Mouse (Mus musculus): ENCODE measurements around the gene Pde6g. TPM values are rescaled to one million over a fixed set of nuclear protein-coding genes. Genes with fewer than 3 reads are reported as not detected.

Pde6g gene
- total RNA-seq, 1 experiment = not detected

- no peaks in the 10 kb centered on the region for H3K9me3 ChIP-seq (ENCODE audit: control insufficient read depth, insufficient read depth, low read depth, low read length)
- H3K4me1 ChIP-seq (ENCODE audit: control insufficient read depth in 2 of 2, insufficient read depth in 2 of 2, low read length in 2 of 2, poor library complexity in 1 of 2) = no peaks in the 10 kb centered on the region
- peaks cover 5% of the 10 kb centered on the region for H3K36me3 ChIP-seq (ENCODE audit: control insufficient read depth, insufficient read depth, low read length, poor library complexity, severe bottlenecking)
- H3K4me3 ChIP-seq (ENCODE audit: insufficient read depth in 1 of 2, low read depth in 1 of 2, low read length in 2 of 2, poor library complexity in 1 of 2, severe bottlenecking in 1 of 2) = peak within 1 kb of the TSS; percentile 92 to 98
- DNase-seq (ENCODE audit: low read depth, low spot score) = peak; percentile 69
- peak within 1 kb of the TSS; percentile 98 for H3K9ac ChIP-seq (ENCODE audit: insufficient read depth, low read depth, low read length, poor library complexity, severe bottlenecking)
- no peak for TF ChIP-seq ZC3H11A (IDR thresholded peaks at IDR 0.05; ENCODE audit: borderline replicate concordance, low read depth, low read length)
- TF ChIP-seq CHD2 (IDR thresholded peaks at IDR 0.05; ENCODE audit: low read depth, low read length) = no peak
- TF ChIP-seq HCFC1 (IDR thresholded peaks at IDR 0.05; ENCODE audit: borderline replicate concordance, insufficient read depth, low read length) = peak; percentile 76
- TF ChIP-seq MAFK (IDR thresholded peaks at IDR 0.05; ENCODE audit: insufficient read depth, low read depth, low read length) = no peak
- TF ChIP-seq ZNF384 (IDR thresholded peaks at IDR 0.05; ENCODE audit: low read depth, low read length) = no peak
- in situ Hi-C loops (cut with MboI; ENCODE audit: low sequenced_read_pairs in 2 of 2, unreplicated experiment in 2 of 2) = no loop called here
- H3K27ac ChIP-seq (ENCODE audit: insufficient read depth, low read depth, low read length, poor library complexity, severe bottlenecking) = peak within 1 kb of the TSS; percentile 75
Observed at GRCm38 (mm10) chr11:120437152-120437856, 16.0 kb downstream of the Pde6g start, which contains the start of gene Nploc4. Nploc4 (minus strand) TSS chr11:120437708.

GRCm38 (mm10) chr11:120426727-120427126, 26.6 kb downstream of the Pde6g start:
- no peaks in the 10 kb centered on the region for H3K4me1 ChIP-seq (ENCODE audit: control insufficient read depth in 2 of 2, insufficient read depth in 2 of 2, low read length in 2 of 2, poor library complexity in 1 of 2)
- H3K4me3 ChIP-seq (ENCODE audit: insufficient read depth in 1 of 2, low read depth in 1 of 2, low read length in 2 of 2, poor library complexity in 1 of 2, severe bottlenecking in 1 of 2) = no peak overlapping the region
- no peak overlapping the region for H3K9ac ChIP-seq (ENCODE audit: insufficient read depth, low read depth, low read length, poor library complexity, severe bottlenecking)
- peaks cover 30% of the 10 kb centered on the region for H3K36me3 ChIP-seq (ENCODE audit: control insufficient read depth, insufficient read depth, low read length, poor library complexity, severe bottlenecking)
- in situ Hi-C loops (cut with MboI; ENCODE audit: low sequenced_read_pairs in 2 of 2, unreplicated experiment in 2 of 2) = no loop called here
- no peaks in the 10 kb centered on the region for H3K9me3 ChIP-seq (ENCODE audit: control insufficient read depth, insufficient read depth, low read depth, low read length)
- no peak overlapping the region for H3K27ac ChIP-seq (ENCODE audit: insufficient read depth, low read depth, low read length, poor library complexity, severe bottlenecking)
- DNase-seq (ENCODE audit: low read depth, low spot score) = no peak
- TF ChIP-seq ZNF384 (IDR thresholded peaks at IDR 0.05; ENCODE audit: low read depth, low read length) (no peak), HCFC1 (IDR thresholded peaks at IDR 0.05; ENCODE audit: borderline replicate concordance, insufficient read depth, low read length) (no peak), ZC3H11A (IDR thresholded peaks at IDR 0.05; ENCODE audit: borderline replicate concordance, low read depth, low read length) (no peak), MAFK (IDR thresholded peaks at IDR 0.05; ENCODE audit: insufficient read depth, low read depth, low read length) (no peak), CHD2 (IDR thresholded peaks at IDR 0.05; ENCODE audit: low read depth, low read length) (no peak)

- H3K27ac ChIP-seq (ENCODE audit: insufficient read depth, low read depth, low read length, poor library complexity, severe bottlenecking) = no peak overlapping the region; the same call in 1 of the 2 replicates
- no peaks in the 10 kb centered on the region for H3K4me1 ChIP-seq (ENCODE audit: control insufficient read depth in 2 of 2, insufficient read depth in 2 of 2, low read length in 2 of 2, poor library complexity in 1 of 2)
Observed at GRCm38 (mm10) chr11:120423569-120424295, 29.6 kb downstream of the Pde6g start.

GRCm38 (mm10) chr11:120422651-120423568, 30.4 kb downstream of the Pde6g start:
- no peaks in the 10 kb centered on the region for H3K9me3 ChIP-seq (ENCODE audit: control insufficient read depth, insufficient read depth, low read depth, low read length)
- DNase-seq (ENCODE audit: low read depth, low spot score) = no peak
- TF ChIP-seq ZC3H11A (IDR thresholded peaks at IDR 0.05; ENCODE audit: borderline replicate concordance, low read depth, low read length) (no peak), ZNF384 (IDR thresholded peaks at IDR 0.05; ENCODE audit: low read depth, low read length) (no peak), HCFC1 (IDR thresholded peaks at IDR 0.05; ENCODE audit: borderline replicate concordance, insufficient read depth, low read length) (no peak), CHD2 (IDR thresholded peaks at IDR 0.05; ENCODE audit: low read depth, low read length) (no peak), MAFK (IDR thresholded peaks at IDR 0.05; ENCODE audit: insufficient read depth, low read depth, low read length) (no peak)
- H3K9ac ChIP-seq (ENCODE audit: insufficient read depth, low read depth, low read length, poor library complexity, severe bottlenecking) = no peak overlapping the region
- in situ Hi-C loops (cut with MboI; ENCODE audit: low sequenced_read_pairs in 2 of 2, unreplicated experiment in 2 of 2) = no loop called here
- H3K27ac ChIP-seq (ENCODE audit: insufficient read depth, low read depth, low read length, poor library complexity, severe bottlenecking) = no peak overlapping the region
- no peaks in the 10 kb centered on the region for H3K4me1 ChIP-seq (ENCODE audit: control insufficient read depth in 2 of 2, insufficient read depth in 2 of 2, low read length in 2 of 2, poor library complexity in 1 of 2)
- peaks cover 32% of the 10 kb centered on the region for H3K36me3 ChIP-seq (ENCODE audit: control insufficient read depth, insufficient read depth, low read length, poor library complexity, severe bottlenecking)
- no peak overlapping the region for H3K4me3 ChIP-seq (ENCODE audit: insufficient read depth in 1 of 2, low read depth in 1 of 2, low read length in 2 of 2, poor library complexity in 1 of 2, severe bottlenecking in 1 of 2)

More at GRCm38 (mm10) chr11:120423569-120424295, 29.6 kb downstream of the Pde6g start:
- DNase-seq (ENCODE audit: low read depth, low spot score) = peak; percentile 83
- no peak overlapping the region for H3K4me3 ChIP-seq (ENCODE audit: insufficient read depth in 1 of 2, low read depth in 1 of 2, low read length in 2 of 2, poor library complexity in 1 of 2, severe bottlenecking in 1 of 2)
- H3K9me3 ChIP-seq (ENCODE audit: control insufficient read depth, insufficient read depth, low read depth, low read length) = no peaks in the 10 kb centered on the region
- H3K36me3 ChIP-seq (ENCODE audit: control insufficient read depth, insufficient read depth, low read length, poor library complexity, severe bottlenecking) = peaks cover 35% of the 10 kb centered on the region
- TF ChIP-seq CHD2 (IDR thresholded peaks at IDR 0.05; ENCODE audit: low read depth, low read length) (no peak), ZC3H11A (IDR thresholded peaks at IDR 0.05; ENCODE audit: borderline replicate concordance, low read depth, low read length) (no peak), MAFK (IDR thresholded peaks at IDR 0.05; ENCODE audit: insufficient read depth, low read depth, low read length) (no peak), ZNF384 (IDR thresholded peaks at IDR 0.05; ENCODE audit: low read depth, low read length) (no peak), HCFC1 (IDR thresholded peaks at IDR 0.05; ENCODE audit: borderline replicate concordance, insufficient read depth, low read length) (no peak)
- no peak overlapping the region; the same call in 1 of the 2 replicates for H3K9ac ChIP-seq (ENCODE audit: insufficient read depth, low read depth, low read length, poor library complexity, severe bottlenecking)
- in situ Hi-C loops (cut with MboI; ENCODE audit: low sequenced_read_pairs in 2 of 2, unreplicated experiment in 2 of 2) = no loop called here
